Mouse (Mus musculus) embryo, embryonic 11.5 days (tissue): ENCODE measurements around the gene 4930447F04Rik.

Source experiments
- DNase-seq: peaks from one replicate; pipeline ENCODE4 v3.0.0-alpha.2; 2012; ENCODE audit warnings: low read depth, low spot score

The 4930447F04Rik gene

DNA sequence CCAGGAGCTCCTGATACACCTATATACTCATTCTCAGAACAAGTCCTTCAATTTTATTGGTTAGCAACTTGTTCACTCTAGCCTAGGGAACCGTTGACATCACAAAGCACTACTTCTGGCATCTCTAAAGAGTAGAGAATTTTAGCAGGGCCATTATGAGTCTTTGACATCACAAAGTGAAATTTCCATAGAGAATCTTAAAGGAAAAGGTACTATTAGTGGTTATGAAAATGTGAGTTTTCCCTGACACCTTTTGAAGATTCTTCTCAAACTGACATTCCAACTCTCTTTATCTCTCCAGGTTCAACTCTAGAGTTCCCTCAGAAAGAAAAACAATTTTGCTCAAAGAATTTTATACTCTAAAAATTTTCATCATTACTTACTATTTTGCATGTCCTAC, at the start of gene 4930447F04Rik:
4930447F04Rik (minus strand) TSS at position 101 of the 400 bp plus-strand sequence.
- DNase-seq: no peak
